Mouse (Mus musculus): ENCODE measurements around the gene Polh.
A peak's percentile ranks its signal among the peaks of the same experiment; 100 is the strongest.

Polh gene

DNA sequence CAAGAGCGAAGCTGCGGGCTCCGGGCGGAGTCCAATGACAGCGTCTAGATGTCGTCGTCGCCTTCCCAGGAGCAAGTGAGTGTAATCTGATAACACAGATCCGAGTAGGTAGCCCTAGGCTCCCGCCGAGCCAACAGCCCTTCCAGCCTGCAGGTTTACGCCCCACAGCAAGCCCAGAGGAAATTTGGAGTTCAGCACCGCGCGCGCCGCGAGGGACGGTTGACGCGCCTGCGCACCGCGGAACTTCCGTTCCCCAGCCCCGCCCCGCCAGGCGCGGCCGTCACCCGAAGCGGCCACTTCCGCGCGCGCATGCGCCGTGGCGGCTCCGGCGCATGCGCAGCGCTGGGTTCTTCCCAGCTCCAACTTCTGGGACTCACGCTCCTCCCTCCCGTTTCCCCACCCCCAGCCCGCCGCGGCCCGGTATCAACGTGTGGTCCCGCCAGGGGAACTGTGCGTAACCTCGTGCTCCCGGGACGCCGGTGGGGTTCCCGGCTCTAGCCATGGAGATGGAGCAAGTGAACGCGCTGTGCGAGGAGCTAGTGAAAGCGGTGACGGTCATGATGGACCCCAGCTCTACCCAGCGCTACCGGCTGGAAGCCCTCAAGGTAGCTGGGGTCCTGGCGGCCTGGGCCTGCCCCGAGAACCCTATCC, at the start of gene Polh, which contains the start of gene Xpo5:
Gene Polh (minus strand): TSS at position 225 of the 651 bp plus-strand sequence.
Gene Xpo5 (plus strand): TSS at position 362 of the 651 bp plus-strand sequence.
- DNase-seq: peak; percentile 94

DNA sequence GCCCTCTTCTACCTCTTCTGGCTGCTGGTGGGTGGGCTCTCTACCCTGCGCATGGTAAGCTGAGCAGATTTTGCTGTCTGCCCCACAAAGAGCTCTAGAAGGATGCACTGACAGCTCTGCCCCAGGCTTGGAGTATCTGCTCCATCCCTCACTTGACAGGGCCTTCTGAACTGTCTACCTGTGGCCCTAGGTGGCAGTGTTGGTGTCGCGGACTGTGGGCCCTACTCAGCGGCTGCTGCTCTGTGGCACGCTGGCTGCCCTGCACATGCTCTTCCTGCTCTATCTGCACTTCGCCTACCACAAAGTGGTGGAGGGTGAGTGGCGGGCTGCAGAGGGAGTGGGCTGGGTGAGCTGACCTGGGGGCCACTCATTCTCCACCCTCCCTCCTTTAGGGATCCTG, 48.7 kb upstream of the Polh start:
- no peak for DNase-seq

DNA sequence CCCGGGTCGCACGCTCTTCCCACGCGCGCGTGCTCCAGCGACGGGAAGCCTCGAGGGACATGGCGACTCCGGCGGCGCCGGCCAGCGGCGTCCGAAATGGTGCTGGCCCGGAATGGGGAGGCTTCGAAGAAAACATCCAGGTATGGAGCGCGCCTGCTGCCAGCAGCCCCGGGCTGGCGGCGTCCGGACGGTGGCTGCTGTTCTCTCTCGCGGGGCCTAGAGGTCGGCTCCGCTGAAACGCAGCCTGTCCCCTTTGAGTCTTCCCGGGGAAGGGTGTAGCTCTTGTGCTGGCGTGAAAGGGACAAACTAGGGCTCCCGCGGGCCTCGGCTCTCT, 45.7 kb upstream of the Polh start:
- DNase-seq: no peak

DNA sequence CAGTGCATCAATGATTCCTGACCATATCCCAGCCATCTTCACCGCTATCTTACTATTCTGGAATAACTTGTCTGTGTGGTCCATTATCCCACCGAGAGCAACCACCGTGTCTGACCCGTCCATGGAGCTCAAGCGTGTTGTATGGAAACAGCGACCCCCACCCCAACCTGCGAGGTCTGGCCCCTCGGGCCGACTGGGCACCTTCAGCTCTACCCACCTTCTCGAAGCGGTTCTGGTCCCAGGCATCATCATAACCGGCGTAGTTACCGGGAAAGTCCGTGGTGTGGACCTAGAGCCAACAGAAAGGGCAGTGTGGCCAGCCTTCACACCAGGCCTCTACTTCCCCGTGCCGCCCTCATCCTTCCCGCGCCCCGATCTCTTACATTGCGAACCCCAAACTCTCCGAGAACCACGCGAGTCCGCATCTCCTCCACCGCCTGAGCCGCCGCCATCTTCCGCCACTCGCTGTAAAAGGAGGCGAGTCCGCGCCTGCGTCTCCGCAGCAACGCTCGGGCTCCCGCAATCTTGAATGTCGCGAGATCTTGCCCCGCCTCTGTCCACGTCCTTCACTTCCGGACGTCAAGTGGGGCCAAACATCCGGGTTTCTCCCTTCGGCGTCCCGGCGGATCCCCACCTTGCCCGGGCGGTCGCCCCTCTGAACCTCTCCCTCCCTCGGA, 45.2 kb upstream of the Polh start, which contains the start of the genes Polr1c and Yipf3:
Gene Polr1c (minus strand): TSS at position 543 of the 677 bp plus-strand sequence.
Gene Yipf3 (plus strand): TSS at position 569 of the 677 bp plus-strand sequence.
- peak; percentile 95 for DNase-seq

DNA sequence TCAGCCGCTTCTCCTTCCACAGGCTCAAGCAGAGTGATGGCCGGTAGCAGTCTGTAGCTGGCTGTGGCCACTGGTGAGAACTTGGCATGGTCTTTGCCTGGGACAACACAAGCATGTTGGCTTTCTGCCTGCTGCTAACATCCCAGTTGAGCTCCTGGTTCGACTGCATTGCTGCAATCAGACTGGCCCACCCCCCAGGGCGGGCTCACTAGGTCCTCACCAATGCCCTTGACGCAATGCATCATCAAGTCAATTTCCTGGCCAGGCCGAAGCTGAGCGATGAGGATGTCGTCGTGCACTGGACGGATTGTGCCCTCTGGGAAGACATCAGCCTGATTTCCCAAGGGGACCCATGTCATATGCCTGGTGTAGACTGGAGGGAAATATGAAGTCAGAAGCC, 42.1 kb upstream of the Polh start:
- peak; percentile 8 for DNase-seq

DNA sequence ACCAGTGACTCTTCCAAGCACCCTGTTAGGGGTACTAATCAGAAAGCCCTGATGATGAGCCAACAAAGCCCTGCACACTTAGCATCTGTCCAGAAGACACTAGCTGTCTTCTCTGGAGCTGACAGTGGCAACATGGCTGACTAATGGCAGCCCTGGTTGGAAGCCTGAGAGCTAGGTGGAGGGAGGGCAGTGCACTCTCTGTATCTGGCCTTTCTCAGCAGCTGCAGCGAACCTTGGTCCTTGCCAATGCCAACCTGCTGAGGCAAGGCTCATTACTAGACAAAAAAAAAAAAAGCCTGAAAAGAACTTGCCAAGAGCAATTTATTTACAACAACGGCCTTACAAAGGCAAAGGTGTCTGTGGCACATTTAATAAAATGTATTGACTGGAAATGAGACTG, 41.2 kb upstream of the Polh start:
- DNase-seq: no peak

GRCm38 (mm10) chr17:46242993-46243392, 40.5 kb upstream of the Polh start:
- no peak for DNase-seq

GRCm38 (mm10) chr17:46242274-46242673, 39.8 kb upstream of the Polh start:
- DNase-seq: no peak

- no peak for DNase-seq
Observed at GRCm38 (mm10) chr17:46241471-46241870, 39.0 kb upstream of the Polh start.

DNA sequence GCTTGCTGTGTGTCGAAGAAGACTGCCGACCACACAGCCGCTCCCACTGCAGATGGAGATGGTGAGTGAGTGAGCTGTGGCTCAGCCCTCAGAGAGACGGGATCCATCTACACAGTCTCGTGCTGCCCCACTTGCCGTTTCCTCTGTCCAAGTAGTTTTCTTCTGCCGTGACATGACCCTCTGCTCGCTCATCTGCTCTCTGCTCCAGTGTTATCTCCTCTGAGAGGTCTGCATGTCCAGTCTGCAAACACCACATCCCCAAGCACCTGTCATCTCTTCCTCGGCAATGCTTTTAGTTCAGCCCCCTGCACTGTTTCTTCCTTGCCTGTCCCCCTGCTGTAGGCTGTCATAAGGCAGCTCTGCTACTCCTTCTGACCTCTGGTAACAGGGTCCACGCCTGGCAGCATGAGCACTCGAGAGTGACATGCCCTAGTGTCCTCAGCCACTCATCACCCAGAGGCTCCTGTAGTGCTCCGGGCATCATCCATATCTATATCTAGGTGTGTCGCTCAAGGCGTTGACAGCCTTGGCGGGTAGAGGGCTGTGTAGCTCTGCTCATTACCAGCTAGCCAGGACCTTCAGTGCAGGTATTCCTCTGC, 37.2 kb upstream of the Polh start:
- DNase-seq: no peak

- no peak for DNase-seq
Observed at GRCm38 (mm10) chr17:46237480-46237879, 35.0 kb upstream of the Polh start.

DNA sequence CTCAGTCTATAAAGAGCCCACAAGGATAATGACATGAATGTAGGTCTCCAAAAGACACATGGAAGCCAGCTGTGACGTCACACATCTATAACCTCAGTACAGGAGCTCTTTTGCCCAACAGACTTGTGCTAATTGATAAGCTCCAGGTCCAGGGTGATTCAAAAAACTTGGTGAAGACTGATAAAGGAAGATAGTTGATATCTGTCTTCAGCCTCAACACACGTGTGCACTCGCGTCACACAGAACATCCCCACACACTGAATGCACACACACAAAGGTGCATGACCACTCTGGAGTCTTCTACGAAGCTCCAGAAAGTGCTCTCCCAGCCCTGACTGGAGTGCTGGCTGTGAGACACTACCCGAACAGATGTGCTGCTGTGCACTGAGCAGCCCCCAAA, 34.6 kb upstream of the Polh start:
- no peak for DNase-seq

DNA sequence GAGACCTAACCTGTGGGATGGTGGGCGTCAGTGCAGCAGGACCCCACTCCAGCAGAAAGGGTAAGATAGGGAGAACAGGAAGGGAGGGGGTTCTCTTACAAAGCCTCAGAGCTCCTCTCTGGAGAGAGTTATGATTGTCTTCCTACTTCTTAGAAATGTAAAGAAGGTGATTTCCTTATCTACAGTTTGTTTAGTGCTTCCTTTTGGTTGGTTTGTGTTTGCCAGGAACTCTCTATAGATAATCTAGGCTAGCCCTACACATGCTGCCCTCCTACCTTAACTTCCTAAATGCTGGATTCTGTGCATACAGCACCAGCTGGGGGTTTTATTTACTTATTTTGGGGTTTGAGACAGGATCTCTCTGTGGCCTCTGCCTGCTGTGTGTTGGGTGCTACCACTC, 33.6 kb upstream of the Polh start:
- no peak for DNase-seq

DNA sequence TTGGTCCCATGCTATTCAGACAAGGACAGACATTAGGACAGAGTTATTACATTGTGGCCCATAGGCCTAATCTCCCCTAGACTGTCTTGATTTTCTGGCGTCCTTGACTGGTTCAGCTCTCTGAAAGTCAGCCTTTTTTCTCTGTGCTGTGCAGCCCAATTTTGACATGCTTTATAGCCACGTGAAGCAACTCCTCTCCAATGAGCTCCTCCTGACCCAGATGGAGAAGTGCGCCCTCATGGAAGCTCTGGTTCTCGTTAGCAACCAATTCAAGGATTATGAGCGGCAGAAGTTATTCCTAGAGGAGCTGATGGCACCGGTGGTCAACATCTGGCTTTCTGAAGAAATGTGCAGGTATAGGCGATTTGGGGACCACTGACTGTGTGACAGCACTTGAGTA, 25.1 kb upstream of the Polh start:
- DNase-seq: no peak

DNA sequence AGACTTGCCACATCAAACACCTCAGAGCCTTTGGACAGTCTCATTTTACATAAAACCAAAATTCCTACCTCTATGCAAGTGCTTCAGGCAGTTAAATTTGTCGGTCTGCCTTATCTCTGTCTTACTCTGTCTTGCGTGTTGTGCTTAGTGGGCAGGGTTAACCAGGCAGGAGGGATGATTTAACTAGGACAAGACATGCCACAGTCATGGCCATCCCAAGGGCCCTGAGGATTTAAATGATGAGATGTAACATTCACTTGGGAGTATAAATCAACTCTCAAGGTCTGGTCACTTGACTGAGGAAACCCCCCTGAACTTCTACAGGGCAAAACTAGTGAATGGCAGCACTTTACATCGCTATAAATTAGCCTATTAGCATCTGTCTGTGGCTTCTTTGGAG, 19.2 kb upstream of the Polh start:
- no peak for DNase-seq

DNA sequence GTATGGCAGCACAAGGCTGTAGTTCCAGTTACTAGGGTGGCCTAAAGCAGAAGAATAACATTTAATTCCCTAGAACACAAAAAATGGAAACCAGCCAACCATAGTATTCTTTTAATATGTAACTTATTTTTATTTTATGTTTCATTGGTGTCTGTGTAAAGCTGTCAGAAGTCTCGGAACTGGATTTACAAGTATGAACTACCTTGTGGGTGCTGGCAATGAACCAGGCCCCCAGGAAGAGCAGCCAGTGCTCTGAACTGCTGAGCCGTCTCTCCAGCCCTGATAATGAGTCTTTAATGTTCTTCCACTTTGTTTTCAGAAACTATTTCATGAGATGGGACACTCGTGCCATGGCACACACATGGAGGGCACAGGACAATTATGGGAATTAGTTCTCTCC, 8.1 kb upstream of the Polh start:
- no peak for DNase-seq

- DNase-seq: no peak
Observed at GRCm38 (mm10) chr17:46206676-46207075, 4.2 kb upstream of the Polh start.

DNA sequence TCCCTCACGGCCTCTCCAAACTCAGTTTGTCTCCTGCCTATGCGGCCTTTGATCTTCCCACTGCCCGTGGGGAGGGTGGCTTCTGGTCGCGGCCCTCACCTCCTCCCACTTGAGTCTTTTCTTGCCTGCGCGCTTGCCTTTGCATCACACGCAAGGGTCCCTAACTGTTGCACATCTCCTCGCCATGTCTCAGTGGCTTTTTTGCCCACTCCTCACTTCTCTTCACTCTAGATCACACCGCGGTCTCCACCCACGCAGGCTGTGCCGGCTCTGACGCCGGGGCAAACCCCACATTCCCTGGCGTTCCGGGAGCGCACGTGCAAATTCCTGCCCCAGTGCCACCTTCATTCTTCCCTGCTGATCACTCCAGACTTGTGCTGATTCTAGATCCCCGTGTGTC, 633 bp upstream of the Polh start:
- DNase-seq: peak; percentile 17

DNA sequence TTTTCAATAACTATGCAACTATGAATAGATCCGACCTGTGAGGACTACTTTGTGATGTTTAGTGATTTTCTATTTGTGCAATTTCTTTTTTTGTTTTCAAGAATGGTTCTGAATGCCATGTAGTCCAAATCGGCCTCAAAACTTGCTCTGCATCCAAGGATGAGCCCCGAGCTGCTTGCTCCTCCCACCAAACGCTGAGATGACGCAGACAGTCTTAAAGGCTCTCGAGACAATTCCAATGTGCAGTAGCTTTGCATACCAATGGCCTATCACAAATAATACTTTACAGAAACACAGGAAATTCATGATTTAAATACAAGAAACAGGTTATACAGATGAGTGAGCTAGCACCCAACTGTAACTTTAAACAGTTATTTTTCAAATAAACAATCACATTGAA, 1.3 kb downstream of the Polh start:
- no peak for DNase-seq

DNA sequence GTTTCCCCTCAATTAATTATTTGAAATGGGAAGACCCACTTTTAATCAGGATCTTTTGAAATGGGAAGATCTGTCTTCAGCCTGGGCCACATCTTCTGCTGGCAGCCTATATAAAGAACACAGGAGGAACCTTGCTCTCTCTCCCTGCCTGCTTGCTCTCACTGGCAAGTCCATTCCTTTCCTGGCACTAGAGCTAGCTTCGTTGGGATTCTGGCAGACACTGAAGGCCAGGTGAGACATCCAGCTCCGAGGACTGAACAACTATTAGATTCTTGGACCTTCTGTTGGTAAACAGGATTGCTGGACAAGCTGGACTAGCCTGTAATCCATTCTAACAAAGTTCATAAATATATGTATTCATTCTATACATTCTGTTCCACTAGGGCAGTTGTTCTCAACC, 13.6 kb downstream of the Polh start:
- DNase-seq: no peak

DNA sequence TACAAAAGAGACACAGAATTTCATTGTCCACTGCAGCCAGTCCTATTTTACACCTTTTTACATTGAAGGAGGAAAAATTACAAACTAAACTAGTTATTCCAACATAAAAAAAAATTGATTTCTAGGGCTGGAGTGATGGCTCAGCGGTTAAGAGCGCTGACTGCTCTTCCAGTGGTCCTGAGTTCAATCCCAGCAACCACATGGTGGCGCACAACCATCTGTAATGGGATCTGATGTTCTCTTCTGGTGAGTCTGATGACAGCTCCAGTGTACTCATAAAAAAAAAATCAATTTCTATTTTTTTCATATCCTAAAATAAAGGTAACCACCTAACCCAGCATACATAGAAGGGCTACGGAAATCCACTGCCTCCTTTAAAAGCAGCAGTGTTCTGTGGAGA, 20.2 kb downstream of the Polh start:
- no peak for DNase-seq

GRCm38 (mm10) chr17:46170538-46170937, 31.9 kb downstream of the Polh start:
- no peak for DNase-seq

- DNase-seq: no peak
Observed at GRCm38 (mm10) chr17:46168768-46169167, 33.7 kb downstream of the Polh start.

GRCm38 (mm10) chr17:46168318-46168717, 34.1 kb downstream of the Polh start:
- DNase-seq: no peak
